Comparison of ENCODE assay signal across 20 mouse cellular contexts in the genomic region with DNA sequence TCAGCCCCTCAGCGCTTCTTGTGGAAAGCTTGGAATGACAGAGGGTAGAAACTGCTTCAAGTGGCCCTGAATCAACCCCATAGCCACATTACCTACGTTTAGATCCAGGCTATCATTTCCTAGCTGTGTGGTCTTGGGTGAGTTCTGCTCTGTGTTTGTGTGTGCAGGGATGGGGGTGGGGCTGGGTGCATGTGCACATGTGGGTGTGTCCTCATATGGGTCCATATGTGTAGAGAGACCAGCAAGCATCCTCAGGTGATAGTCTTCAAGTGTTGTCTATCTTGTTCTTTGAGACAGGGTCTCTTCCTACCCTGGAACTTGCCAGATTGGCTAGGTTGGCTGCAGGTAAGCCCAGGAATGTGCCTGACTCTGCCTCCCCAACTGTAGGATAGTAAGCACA. TPM values are rescaled to one million over a fixed set of nuclear protein-coding genes. Genes with fewer than 3 reads are reported as not detected.
DNase-seq lines count a peak whose midpoint lies in the region; ATAC-seq and TF ChIP-seq lines count a peak whose summit lies in the region.
"Had no signal": no experiment of that assay in that cellular context is flagged by ENCODE, and none has a peak within 500 bp of the region (broad histone marks: within the 10 kb centered on the region; RNA-seq: fewer than 3 reads in every experiment).

No protein-coding gene starts in this region.

- intact Hi-C loops in left cerebral cortex, postnatal 14 days (cut with DNase I) = no loop called here

- H3K27me3 ChIP-seq in kidney, adult 2 months (replicated peaks; ENCODE audit: control insufficient read depth, insufficient read depth, low read length) = no peaks in the 10 kb centered on the region
- no peaks in the 10 kb centered on the region for H3K27me3 ChIP-seq in liver, embryonic 15.5 days
- no peaks in the 10 kb centered on the region for H3K27me3 ChIP-seq in liver, embryonic 11.5 days (replicated peaks; ENCODE audit: control insufficient read depth, insufficient read depth, low read length)
- H3K27me3 ChIP-seq in intestine, postnatal 0 days (replicated peaks; ENCODE audit: control insufficient read depth, insufficient read depth, low read length) = no peaks in the 10 kb centered on the region
- H3K27me3 ChIP-seq in stomach, postnatal 0 days (ENCODE audit: control insufficient read depth, insufficient read depth, low read length) = no peaks in the 10 kb centered on the region
- H3K27me3 ChIP-seq: forebrain, embryonic 13.5 days; heart, embryonic 12.5 days had no signal

- TF ChIP-seq EP300 in stomach, postnatal 0 days (optimal IDR thresholded peaks at IDR 0.05) = no peak

- no peak for TF ChIP-seq CTCF in kidney, adult 2 months (conservative IDR thresholded peaks at IDR 0.05; ENCODE audit: insufficient read depth, insufficient read length, low read depth, low read length)
- TF ChIP-seq CTCF in intestine, postnatal 0 days (IDR thresholded peaks at IDR 0.05; ENCODE audit: low read depth) = no peak
- no peak for TF ChIP-seq CTCF in stomach, postnatal 0 days (IDR thresholded peaks at IDR 0.05; ENCODE audit: low read depth)

- no peak for ATAC-seq in liver, embryonic 15.5 days (ENCODE audit: insufficient read depth)
- ATAC-seq in liver, embryonic 11.5 days (replicated peaks; ENCODE audit: low FRiP score) = no peak
- no peak for ATAC-seq in intestine, postnatal 0 days
- ATAC-seq in stomach, postnatal 0 days (ENCODE audit: low FRiP score, low TSS enrichment) = no peak
- ATAC-seq: CD4-positive, CD25-positive, alpha-beta regulatory T cell, adult 4 months; forebrain, embryonic 13.5 days; forebrain, postnatal 0 days; hindbrain, embryonic 16.5 days had no signal

- peaks cover 30% of the 10 kb centered on the region for H3K4me1 ChIP-seq in kidney, adult 2 months (ENCODE audit: control insufficient read depth, insufficient read depth, low read length)
- peaks cover 37% of the 10 kb centered on the region for H3K4me1 ChIP-seq in liver, embryonic 15.5 days (replicated peaks)
- peaks cover 16% of the 10 kb centered on the region for H3K4me1 ChIP-seq in liver, embryonic 11.5 days (replicated peaks; ENCODE audit: control insufficient read depth, insufficient read depth, low read length)
- H3K4me1 ChIP-seq in intestine, postnatal 0 days (replicated peaks; ENCODE audit: control insufficient read depth, insufficient read depth, low read length) = peaks cover 5% of the 10 kb centered on the region; the same call in 1 of the 2 replicates
- H3K4me1 ChIP-seq in stomach, postnatal 0 days (replicated peaks; ENCODE audit: control insufficient read depth, insufficient read depth) = peaks cover 6% of the 10 kb centered on the region

- no peak for DNase-seq in kidney, adult 2 months
- DNase-seq in kidney, postnatal 10 days = no peak
- DNase-seq in liver, embryonic 11.5 days (ENCODE audit: low spot score) = no peak
- no peak for DNase-seq in stomach, postnatal 0 days (ENCODE audit: low spot score)
- no peak for DNase-seq in left cerebral cortex, postnatal 14 days (ENCODE audit: low spot score in 2 of 2)
- DNase-seq: adrenal gland, adult 8-10 months; adrenal gland, postnatal 36 days; cerebellum, postnatal 10 days; forebrain, postnatal 0 days; gastrocnemius, postnatal 14 days; heart, adult 2 months; heart, postnatal 36 days had no signal

- no peaks in the 10 kb centered on the region for H3K9me3 ChIP-seq in liver, embryonic 15.5 days (replicated peaks)
- no peaks in the 10 kb centered on the region for H3K9me3 ChIP-seq in liver, embryonic 11.5 days (ENCODE audit: control insufficient read depth, low read length)
- H3K9me3 ChIP-seq in intestine, postnatal 0 days (ENCODE audit: control insufficient read depth) = no peaks in the 10 kb centered on the region
- no peaks in the 10 kb centered on the region for H3K9me3 ChIP-seq in stomach, postnatal 0 days (ENCODE audit: control insufficient read depth, low read length)
- H3K9me3 ChIP-seq: embryonic facial prominence, embryonic 10.5 days; forebrain, embryonic 13.5 days; G1E; heart, embryonic 12.5 days had no signal

- H3K9ac ChIP-seq in liver, embryonic 15.5 days = no peak overlapping the region
- H3K9ac ChIP-seq in liver, embryonic 11.5 days (ENCODE audit: low read depth, low read length) = no peak overlapping the region
- no peak overlapping the region for H3K9ac ChIP-seq in intestine, postnatal 0 days (ENCODE audit: low read depth, low read length)
- no peak overlapping the region; the same call in 1 of the 2 replicates for H3K9ac ChIP-seq in stomach, postnatal 0 days (ENCODE audit: low read length)
- H3K9ac ChIP-seq: forebrain, embryonic 13.5 days; forebrain, postnatal 0 days; heart, embryonic 12.5 days had no signal

- H3K4me3 ChIP-seq in kidney, adult 2 months (ENCODE audit: insufficient read depth, low read depth, low read length) = no peak overlapping the region
- H3K4me3 ChIP-seq in liver, embryonic 15.5 days (replicated peaks) = no peak overlapping the region
- no peak overlapping the region for H3K4me3 ChIP-seq in liver, embryonic 11.5 days (ENCODE audit: low read depth, low read length)
- H3K4me3 ChIP-seq in intestine, postnatal 0 days (ENCODE audit: low read depth, low read length) = no peak overlapping the region
- no peak overlapping the region for H3K4me3 ChIP-seq in stomach, postnatal 0 days (ENCODE audit: low read depth, low read length)
- H3K4me3 ChIP-seq: embryonic facial prominence, embryonic 10.5 days; forebrain, embryonic 13.5 days; heart, adult 2 months; heart, embryonic 12.5 days had no signal

- no peak overlapping the region for H3K4me2 ChIP-seq in liver, embryonic 15.5 days
- H3K4me2 ChIP-seq in liver, embryonic 11.5 days = no peak overlapping the region
- no peak overlapping the region for H3K4me2 ChIP-seq in intestine, postnatal 0 days (replicated peaks; ENCODE audit: low read depth)
- H3K4me2 ChIP-seq in stomach, postnatal 0 days (replicated peaks; ENCODE audit: low read depth) = no peak overlapping the region
- H3K4me2 ChIP-seq: forebrain, embryonic 13.5 days; heart, embryonic 12.5 days had no signal

- no peaks in the 10 kb centered on the region for H3K36me3 ChIP-seq in kidney, adult 2 months (ENCODE audit: control insufficient read depth, insufficient read depth, low read length)
- no peaks in the 10 kb centered on the region for H3K36me3 ChIP-seq in liver, embryonic 15.5 days (replicated peaks)
- H3K36me3 ChIP-seq in liver, embryonic 11.5 days (ENCODE audit: control insufficient read depth, insufficient read depth, low read length) = no peaks in the 10 kb centered on the region
- H3K36me3 ChIP-seq in intestine, postnatal 0 days (ENCODE audit: control insufficient read depth, insufficient read depth) = no peaks in the 10 kb centered on the region
- no peaks in the 10 kb centered on the region for H3K36me3 ChIP-seq in stomach, postnatal 0 days (ENCODE audit: control insufficient read depth, insufficient read depth, low read length)
- H3K36me3 ChIP-seq: heart, embryonic 12.5 days had no signal

- WGBS in kidney, adult 2 months = 81% methylated on average over 2 of the region's 2 CpGs
- WGBS in liver, embryonic 15.5 days (ENCODE audit: insufficient replicate concordance) = 65% methylated on average over 2 of the region's 2 CpGs
- WGBS in liver, embryonic 11.5 days = 79% methylated on average over 2 of the region's 2 CpGs
- 74% methylated on average over 2 of the region's 2 CpGs for WGBS in intestine, postnatal 0 days
- 77% methylated on average over 2 of the region's 2 CpGs for WGBS in stomach, postnatal 0 days

- H3K27ac ChIP-seq in kidney, adult 2 months (ENCODE audit: insufficient read depth, low read depth, low read length) = peak overlapping the region; percentile 58
- H3K27ac ChIP-seq in liver, embryonic 15.5 days (replicated peaks) = 0 out of 2 replicates have a peak overlapping the region, but pooled peaks have one; percentile 3
- H3K27ac ChIP-seq in liver, embryonic 11.5 days (ENCODE audit: low read depth, low read length) = no peak overlapping the region
- H3K27ac ChIP-seq in intestine, postnatal 0 days (ENCODE audit: low read depth, low read length) = peak overlapping the region; percentile 84
- peak overlapping the region; percentile 99 for H3K27ac ChIP-seq in stomach, postnatal 0 days (replicated peaks)
- H3K27ac ChIP-seq: embryonic facial prominence, embryonic 10.5 days; forebrain, embryonic 13.5 days; heart, adult 2 months had no signal

- TF ChIP-seq POLR2A in kidney, adult 2 months (IDR thresholded peaks at IDR 0.05; ENCODE audit: low read depth, low read length) = no peak

RNA-seq across cellular contexts. Expression of a gene that starts 2.3 kb away (rescaled TPM):
- 65.0 and 72.0 TPM in 2 replicates for polyA plus RNA-seq in kidney, adult 2 months (2012; rRNA removed)
- polyA plus RNA-seq in liver, embryonic 15.5 days (2015; fragmentation: Nextera tagmentation; extraction: Ambion mirVana) = 20.1 and 24.8 TPM in 2 replicates
- polyA plus RNA-seq in liver, embryonic 11.5 days (2014; fragmentation: Nextera tagmentation; extraction: Ambion mirVana) = 35.4 and 37.5 TPM in 2 replicates
- polyA plus RNA-seq in intestine, postnatal 0 days (2015; fragmentation: Nextera tagmentation; extraction: Ambion mirVana) = 113 and 155 TPM in 2 replicates
- polyA plus RNA-seq in stomach, postnatal 0 days (2015; fragmentation: Nextera tagmentation; extraction: Ambion mirVana) = 21.2 and 24.2 TPM in 2 replicates
- 10 to 100 TPM; 75.5 to 99.5 TPM for total RNA-seq in left cerebral cortex, postnatal 14 days (2021)

RNA-seq across cellular contexts. Expression of a gene that starts 57.7 kb away (rescaled TPM):
- 69.2 and 71.2 TPM in 2 replicates for polyA plus RNA-seq in kidney, adult 2 months (2012; rRNA removed)
- 29.5 and 38.6 TPM in 2 replicates for polyA plus RNA-seq in liver, embryonic 15.5 days (2015; fragmentation: Nextera tagmentation; extraction: Ambion mirVana)
- polyA plus RNA-seq in liver, embryonic 11.5 days (2014; fragmentation: Nextera tagmentation; extraction: Ambion mirVana) = 39.8 and 42.8 TPM in 2 replicates
- polyA plus RNA-seq in intestine, postnatal 0 days (2015; fragmentation: Nextera tagmentation; extraction: Ambion mirVana) = 76.2 and 83.0 TPM in 2 replicates
- polyA plus RNA-seq in stomach, postnatal 0 days (2015; fragmentation: Nextera tagmentation; extraction: Ambion mirVana) = 17.4 and 21.8 TPM in 2 replicates
- total RNA-seq in left cerebral cortex, postnatal 14 days (2021) = 10 to 100 TPM; 14.4 to 16.1 TPM
